9 mouse cellular contexts compared by ENCODE assay signal in the genomic region with DNA sequence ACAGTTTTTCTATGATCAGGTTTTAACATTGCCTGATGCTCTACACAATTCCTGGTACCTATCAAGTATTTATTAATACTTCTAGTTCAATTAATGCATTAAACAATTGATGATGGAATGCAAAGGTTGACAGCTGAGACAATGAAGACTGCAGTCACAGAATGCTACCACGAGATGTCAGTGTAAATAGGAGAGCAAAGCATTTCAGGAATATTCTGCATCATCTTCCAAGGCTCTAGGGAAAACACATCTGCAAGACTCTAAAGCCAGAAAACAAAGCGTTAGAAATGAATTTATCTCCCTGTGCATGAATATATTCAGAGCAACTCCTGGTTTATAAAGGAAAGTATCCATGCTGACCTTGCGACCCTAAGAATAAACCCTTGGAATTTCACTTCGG.
DNase-seq lines count a peak whose midpoint lies in the region; ATAC-seq and TF ChIP-seq lines count a peak whose summit lies in the region.
"Had no signal": no experiment of that assay in that cellular context is flagged by ENCODE, and none has a peak within 500 bp of the region (broad histone marks: within the 10 kb centered on the region; RNA-seq: fewer than 3 reads in every experiment).

No protein-coding gene starts in this region.

- no peaks in the 10 kb centered on the region for H3K27me3 ChIP-seq in lung, postnatal 0 days (replicated peaks; ENCODE audit: insufficient read depth, low read length)
- H3K27me3 ChIP-seq in midbrain, embryonic 15.5 days (replicated peaks), result no peaks in the 10 kb centered on the region
- H3K27me3 ChIP-seq: hindbrain, embryonic 15.5 days had no signal

- H3K4me3 ChIP-seq in layer of hippocampus, adult 2 months, result no peak overlapping the region
- H3K4me3 ChIP-seq in lung, postnatal 0 days (ENCODE audit: low read depth, low read length), result no peak overlapping the region
- H3K4me3 ChIP-seq in midbrain, embryonic 15.5 days, result no peak overlapping the region
- H3K4me3 ChIP-seq: hindbrain, embryonic 15.5 days had no signal

- no peak overlapping the region for H3K4me2 ChIP-seq in lung, postnatal 0 days (replicated peaks; ENCODE audit: low read depth, low read length)
- H3K4me2 ChIP-seq in midbrain, embryonic 15.5 days, result no peak overlapping the region
- H3K4me2 ChIP-seq: hindbrain, embryonic 15.5 days had no signal

- TF ChIP-seq CTCF in layer of hippocampus, adult 2 months (conservative IDR thresholded peaks at IDR 0.05), result peak; percentile 95
- peak; percentile 84 for TF ChIP-seq CTCF in lung, postnatal 0 days (IDR thresholded peaks at IDR 0.05)

- no peaks in the 10 kb centered on the region for H3K4me1 ChIP-seq in lung, postnatal 0 days (ENCODE audit: insufficient read depth, low read depth, low read length)
- peaks cover 16% of the 10 kb centered on the region for H3K4me1 ChIP-seq in midbrain, embryonic 15.5 days

- H3K9me3 ChIP-seq in lung, postnatal 0 days (ENCODE audit: low read length), result no peaks in the 10 kb centered on the region
- no peaks in the 10 kb centered on the region for H3K9me3 ChIP-seq in midbrain, embryonic 15.5 days
- H3K9me3 ChIP-seq: hindbrain, embryonic 15.5 days had no signal

- H3K9ac ChIP-seq in lung, postnatal 0 days (replicated peaks; ENCODE audit: low read depth), result no peak overlapping the region
- H3K9ac ChIP-seq in midbrain, embryonic 15.5 days, result no peak overlapping the region
- H3K9ac ChIP-seq: hindbrain, embryonic 15.5 days had no signal

- no peak for ATAC-seq in lung, postnatal 0 days
- no peak for ATAC-seq in midbrain, embryonic 15.5 days (replicated peaks)

- H3K27ac ChIP-seq in layer of hippocampus, adult 2 months, result no peak overlapping the region
- no peak overlapping the region for H3K27ac ChIP-seq in lung, postnatal 0 days (ENCODE audit: low read length)
- no peak overlapping the region for H3K27ac ChIP-seq in midbrain, embryonic 15.5 days
- H3K27ac ChIP-seq: hindbrain, embryonic 15.5 days had no signal

- 50% methylated on average over 4 of the region's 4 CpGs for WGBS in lung, postnatal 0 days
- 57% methylated on average over 4 of the region's 4 CpGs for WGBS in midbrain, embryonic 15.5 days

- DNase-seq in cerebellum, postnatal 14 days, result peak; percentile 29 to 34
- DNase-seq in cerebellum, postnatal 25 days, result no peak
- peak; percentile 10 to 12 for DNase-seq in layer of hippocampus, adult 2 months (ENCODE audit: low spot score in 2 of 2)
- DNase-seq in layer of hippocampus, postnatal 25 days (ENCODE audit: extremely low spot score in 1 of 2, low spot score in 1 of 2), result no peak
- peak; percentile 18 for DNase-seq in embryo, embryonic 11 days
- DNase-seq in lung, postnatal 0 days (ENCODE audit: low spot score), result peak; percentile 68
- DNase-seq in thymus, postnatal 36 days, result no peak

- 0 out of 2 replicates have a peak, but pooled peaks have one; percentile 7 for TF ChIP-seq EP300 in lung, postnatal 0 days (IDR thresholded peaks at IDR 0.05)

- H3K36me3 ChIP-seq in lung, postnatal 0 days (ENCODE audit: insufficient read depth, low read length), result no peaks in the 10 kb centered on the region
- no peaks in the 10 kb centered on the region for H3K36me3 ChIP-seq in midbrain, embryonic 15.5 days (replicated peaks)
- H3K36me3 ChIP-seq: hindbrain, embryonic 15.5 days had no signal

Comparison
In these comparisons a context has a peak if more than half of its experiments do, and no peak if none do; other contexts are left out.
1. DNase-seq: peak in cerebellum, postnatal 14 days (2 of 2), layer of hippocampus, adult 2 months (2 of 2), embryo, embryonic 11 days (single experiment) and lung, postnatal 0 days (single experiment); none in cerebellum, postnatal 25 days (0 of 2), layer of hippocampus, postnatal 25 days (0 of 2) and thymus, postnatal 36 days (0 of 2).